Mouse (Mus musculus) layer of hippocampus, adult 2 months (tissue): Measurements from ENCODE around the gene Btbd35f10. TPM values are rescaled to one million over a fixed set of nuclear protein-coding genes. Genes with fewer than 3 reads are reported as not detected.
"Not testable (repeated sequence)": the region's sequence is repeated elsewhere in the genome, so short reads cannot be mapped to it uniquely, and the experiment has no call there.

ENCODE experiments used
- DNase-seq, 2 experiments: peaks; one replicate each; pipeline ENCODE4 v3.0.0; 2022; ENCODE audit warnings: low spot score in 2 of 2
- H3K27ac ChIP-seq: fragments of 200-600 bp; 2 replicates; pipeline ENCODE4 v1.8.1; 2022
- H3K4me3 ChIP-seq: fragments of 200-600 bp; 2 replicates; pipeline ENCODE4 v1.8.1; 2022; ENCODE audit warnings: mild to moderate bottlenecking
- long read RNA-seq, 2 experiments: library from polyadenylated mRNA; stranded (forward); transcript quantifications; one replicate each; pipeline ENCODE4 v2.0.0; 2021; ENCODE audit warnings: borderline mapping rate in 2 of 2
- total RNA-seq, 2 experiments: library from RNA; stranded (reverse); gene quantifications; 2 replicates each; pipeline ENCODE4 v1.2.3; 2021

Gene Btbd35f10
- total RNA-seq: not detected
- long read RNA-seq, experiment 1: 0 reads
- long read RNA-seq, experiment 2: 0 reads

DNA sequence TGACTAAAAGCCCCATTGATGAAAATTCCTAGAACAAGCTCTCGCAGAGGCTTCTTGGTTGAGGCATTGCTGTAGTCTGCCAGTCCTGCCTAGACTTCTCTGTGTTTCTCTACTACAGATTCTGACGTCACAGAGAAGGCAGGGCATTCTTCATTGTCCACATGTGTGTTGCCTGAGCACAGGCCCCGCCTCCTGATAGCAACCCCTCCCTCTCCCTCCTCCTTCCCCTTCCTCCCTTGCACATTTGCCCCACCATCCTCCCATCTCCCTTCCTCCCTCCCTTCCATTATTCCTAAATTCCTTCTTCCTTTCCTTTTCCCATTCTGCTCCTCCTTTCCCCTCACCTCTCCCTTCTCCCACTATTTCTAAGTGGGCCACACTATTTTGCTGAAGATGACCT lies at the start of gene Btbd35f10:
Btbd35f10 (minus strand) TSS at position 101 of the 400 bp plus-strand sequence.
- not testable (repeated sequence) for H3K27ac ChIP-seq, H3K4me3 ChIP-seq, DNase-seq

Other genes starting within 250 kb of the Btbd35f10 start
- gene Btbd35f18, start 52.7 kb downstream of the Btbd35f10 start, total RNA-seq: not detected
- gene Btbd35f16, start 204.1 kb upstream of the Btbd35f10 start, total RNA-seq: not detected